Mouse (Mus musculus): ENCODE results near the gene Snrk. TPM values are rescaled to one million over a fixed set of nuclear protein-coding genes. Genes with fewer than 3 reads are reported as not detected.

Snrk gene
- total RNA-seq (2021) = 100 to 1,000 TPM; 110 to 122 TPM
- long read RNA-seq, experiment 1, full-length matches to known transcripts = 31 of 84 reads
- long read RNA-seq, experiment 1, partial matches to known transcripts = 0 of 84 reads
- long read RNA-seq, experiment 1, other reads (novel, unspliced or antisense) = 53 of 84 reads
- long read RNA-seq, experiment 2, full-length matches to known transcripts = 26 of 95 reads
- long read RNA-seq, experiment 2, partial matches to known transcripts = 4 of 95 reads
- long read RNA-seq, experiment 2, other reads (novel, unspliced or antisense) = 65 of 95 reads

- peak; percentile 88 to 91 for DNase-seq (ENCODE audit: low spot score in 2 of 2)
Observed at GRCm38 (mm10) chr9:122117112-122117616, at the start of gene Snrk. TSS of gene Snrk (plus strand) at chr9:122117266.

- DNase-seq (ENCODE audit: low spot score in 2 of 2) = no peak
Observed at GRCm38 (mm10) chr9:122067654-122068053, 49.4 kb upstream of the Snrk start.

GRCm38 (mm10) chr9:122069560-122070174 is 47.4 kb upstream of the Snrk start:
- no peak for DNase-seq (ENCODE audit: low spot score in 2 of 2)

GRCm38 (mm10) chr9:122073980-122074379 is 43.1 kb upstream of the Snrk start:
- no peak for DNase-seq (ENCODE audit: low spot score in 2 of 2)

- DNase-seq (ENCODE audit: low spot score in 2 of 2) = no peak
Observed at GRCm38 (mm10) chr9:122074575-122074974, 42.5 kb upstream of the Snrk start.

- DNase-seq (ENCODE audit: low spot score in 2 of 2) = peak; percentile 14 to 20
Observed at GRCm38 (mm10) chr9:122078456-122078855, 38.6 kb upstream of the Snrk start.

GRCm38 (mm10) chr9:122083698-122084097 is 33.4 kb upstream of the Snrk start:
- DNase-seq (ENCODE audit: low spot score in 2 of 2) = no peak

- DNase-seq (ENCODE audit: low spot score in 2 of 2) = peak in 1 of 2 experiments; percentile 22
Observed at GRCm38 (mm10) chr9:122084175-122084574, 32.9 kb upstream of the Snrk start.

- no peak for DNase-seq (ENCODE audit: low spot score in 2 of 2)
Observed at GRCm38 (mm10) chr9:122084636-122085035, 32.4 kb upstream of the Snrk start.

GRCm38 (mm10) chr9:122085055-122085454 is 32.0 kb upstream of the Snrk start:
- DNase-seq (ENCODE audit: low spot score in 2 of 2) = peak in 1 of 2 experiments; percentile 57

- peak; percentile 10 to 37 for DNase-seq (ENCODE audit: low spot score in 2 of 2)
Observed at GRCm38 (mm10) chr9:122085550-122086205, 31.4 kb upstream of the Snrk start.

- DNase-seq (ENCODE audit: low spot score in 2 of 2) = no peak
Observed at GRCm38 (mm10) chr9:122087086-122087485, 30.0 kb upstream of the Snrk start.

- DNase-seq (ENCODE audit: low spot score in 2 of 2) = no peak
Observed at GRCm38 (mm10) chr9:122091171-122091570, 25.9 kb upstream of the Snrk start.

GRCm38 (mm10) chr9:122091782-122092228 is 25.3 kb upstream of the Snrk start:
- DNase-seq (ENCODE audit: low spot score in 2 of 2) = no peak

- no peak for DNase-seq (ENCODE audit: low spot score in 2 of 2)
Observed at GRCm38 (mm10) chr9:122094171-122094570, 22.9 kb upstream of the Snrk start.

- no peak for DNase-seq (ENCODE audit: low spot score in 2 of 2)
Observed at GRCm38 (mm10) chr9:122096822-122097511, 20.1 kb upstream of the Snrk start.

GRCm38 (mm10) chr9:122097535-122097934 is 19.5 kb upstream of the Snrk start:
- no peak for DNase-seq (ENCODE audit: low spot score in 2 of 2)

- no peak for DNase-seq (ENCODE audit: low spot score in 2 of 2)
Observed at GRCm38 (mm10) chr9:122100584-122101127, 16.4 kb upstream of the Snrk start.

GRCm38 (mm10) chr9:122101196-122101595 is 15.9 kb upstream of the Snrk start:
- no peak for DNase-seq (ENCODE audit: low spot score in 2 of 2)

- no peak for DNase-seq (ENCODE audit: low spot score in 2 of 2)
Observed at GRCm38 (mm10) chr9:122103550-122104284, 13.3 kb upstream of the Snrk start.
